Mouse (Mus musculus): ENCODE measurements around the gene Treml4.

GRCm38 (mm10) chr17:48256575-48256974 lies 7.5 kb upstream of the Treml4 start:
- no peak for TF ChIP-seq CTCF (conservative IDR thresholded peaks at IDR 0.05; ENCODE audit: insufficient read depth, insufficient read length, low read depth, low read length)
- no peak for TF ChIP-seq POLR2A (IDR thresholded peaks at IDR 0.05; ENCODE audit: low read depth, low read length)
